Mouse (Mus musculus): Measurements from ENCODE around the gene Hba-x. TPM values are rescaled to one million over a fixed set of nuclear protein-coding genes. Genes with fewer than 3 reads are reported as not detected.
"Not testable (repeated sequence)": the region's sequence is repeated elsewhere in the genome, so short reads cannot be mapped to it uniquely, and the experiment has no call there.

Gene Hba-x
- polyA plus RNA-seq, 1 experiment from 2014 or later: 12,458 TPM

GRCm38 (mm10) chr11:32268952-32269351, 7.2 kb upstream of the Hba-x start:
- Histone ChIP-seq H3K36me3 (ENCODE audit: control insufficient read depth, insufficient read depth, low read length) (no peaks in the 10 kb centered on the region), H3K4me2 (peak overlapping the region; percentile 77), H3K9ac (ENCODE audit: low read depth, low read length) (0 out of 2 replicates have a peak overlapping the region, but pooled peaks have one; percentile 98), H3K27me3 (ENCODE audit: control insufficient read depth, insufficient read depth, low read length) (no peaks in the 10 kb centered on the region), H3K27ac (ENCODE audit: low read depth, low read length) (peak overlapping the region; percentile 96), H3K4me3 (ENCODE audit: low read depth, low read length) (no peak overlapping the region), H3K4me1 (ENCODE audit: control insufficient read depth, insufficient read depth, low read length) (peaks cover 7% of the 10 kb centered on the region; the same call in 1 of the 2 replicates), H3K9me3 (replicated peaks; ENCODE audit: control insufficient read depth, low read length) (no peaks in the 10 kb centered on the region)
- 57% methylated on average over 5 of the region's 5 CpGs for WGBS (ENCODE audit: insufficient replicate concordance)
- ATAC-seq (replicated peaks; ENCODE audit: insufficient number of reproducible peaks, low FRiP score, low TSS enrichment): peak; percentile 83

GRCm38 (mm10) chr11:32271178-32271577, 5.0 kb upstream of the Hba-x start:
- peaks cover under 1% of the 10 kb centered on the region; the same call in 1 of the 2 replicates for H3K27me3 ChIP-seq (ENCODE audit: control insufficient read depth, insufficient read depth, low read length)
- ATAC-seq (replicated peaks; ENCODE audit: insufficient number of reproducible peaks, low FRiP score, low TSS enrichment): no peak
- H3K27ac ChIP-seq (ENCODE audit: low read depth, low read length): no peak overlapping the region
- H3K4me1 ChIP-seq (ENCODE audit: control insufficient read depth, insufficient read depth, low read length): peaks cover 4% of the 10 kb centered on the region; the same call in 1 of the 2 replicates
- H3K9ac ChIP-seq (ENCODE audit: low read depth, low read length): no peak overlapping the region
- H3K4me3 ChIP-seq (ENCODE audit: low read depth, low read length): no peak overlapping the region
- no peaks in the 10 kb centered on the region for H3K36me3 ChIP-seq (ENCODE audit: control insufficient read depth, insufficient read depth, low read length)
- WGBS (ENCODE audit: insufficient replicate concordance): 47% methylated on average over 4 of the region's 4 CpGs
- no peaks in the 10 kb centered on the region for H3K9me3 ChIP-seq (replicated peaks; ENCODE audit: control insufficient read depth, low read length)
- no peak overlapping the region for H3K4me2 ChIP-seq

GRCm38 (mm10) chr11:32277736-32278457, 1.7 kb downstream of the Hba-x start:
- Histone ChIP-seq H3K4me1 (ENCODE audit: control insufficient read depth, insufficient read depth, low read length) (no peaks in the 10 kb centered on the region), H3K9ac (ENCODE audit: low read depth, low read length) (peak overlapping the region; percentile 52; the same call in 1 of the 2 replicates), H3K36me3 (ENCODE audit: control insufficient read depth, insufficient read depth, low read length) (no peaks in the 10 kb centered on the region), H3K4me2 (no peak overlapping the region; the same call in 1 of the 2 replicates), H3K4me3 (ENCODE audit: low read depth, low read length) (peak overlapping the region; percentile 33; the same call in 1 of the 2 replicates), H3K27me3 (ENCODE audit: control insufficient read depth, insufficient read depth, low read length) (peaks cover 36% of the 10 kb centered on the region), H3K9me3 (replicated peaks; ENCODE audit: control insufficient read depth, low read length) (no peaks in the 10 kb centered on the region), H3K27ac (ENCODE audit: low read depth, low read length) (peak overlapping the region; percentile 70)
- 44% methylated on average over 21 of the region's 21 CpGs for WGBS (ENCODE audit: insufficient replicate concordance)
- ATAC-seq (replicated peaks; ENCODE audit: insufficient number of reproducible peaks, low FRiP score, low TSS enrichment): peak; percentile 74

GRCm38 (mm10) chr11:32278458-32278957, 2.3 kb downstream of the Hba-x start:
- Histone ChIP-seq H3K27ac (ENCODE audit: low read depth, low read length) (peak overlapping the region; percentile 70), H3K4me2 (no peak overlapping the region; the same call in 1 of the 2 replicates), H3K4me3 (ENCODE audit: low read depth, low read length) (0 out of 2 replicates have a peak overlapping the region, but pooled peaks have one; percentile 16), H3K36me3 (ENCODE audit: control insufficient read depth, insufficient read depth, low read length) (no peaks in the 10 kb centered on the region), H3K9me3 (replicated peaks; ENCODE audit: control insufficient read depth, low read length) (no peaks in the 10 kb centered on the region), H3K9ac (ENCODE audit: low read depth, low read length) (no peak overlapping the region), H3K4me1 (ENCODE audit: control insufficient read depth, insufficient read depth, low read length) (no peaks in the 10 kb centered on the region), H3K27me3 (ENCODE audit: control insufficient read depth, insufficient read depth, low read length) (peaks cover 36% of the 10 kb centered on the region)
- peak; percentile 58 for ATAC-seq (replicated peaks; ENCODE audit: insufficient number of reproducible peaks, low FRiP score, low TSS enrichment)
- 67% methylated on average over 12 of the region's 12 CpGs for WGBS (ENCODE audit: insufficient replicate concordance)

GRCm38 (mm10) chr11:32280646-32281045, 4.4 kb downstream of the Hba-x start:
- Histone ChIP-seq H3K4me3 (ENCODE audit: low read depth, low read length) (no peak overlapping the region), H3K36me3 (ENCODE audit: control insufficient read depth, insufficient read depth, low read length) (no peaks in the 10 kb centered on the region), H3K27me3 (ENCODE audit: control insufficient read depth, insufficient read depth, low read length) (peaks cover 39% of the 10 kb centered on the region), H3K27ac (ENCODE audit: low read depth, low read length) (peak overlapping the region; percentile 77), H3K4me2 (peak overlapping the region; percentile 34), H3K4me1 (ENCODE audit: control insufficient read depth, insufficient read depth, low read length) (no peaks in the 10 kb centered on the region), H3K9ac (ENCODE audit: low read depth, low read length) (no peak overlapping the region), H3K9me3 (replicated peaks; ENCODE audit: control insufficient read depth, low read length) (no peaks in the 10 kb centered on the region)
- no peak for ATAC-seq (replicated peaks; ENCODE audit: insufficient number of reproducible peaks, low FRiP score, low TSS enrichment)
- whole genome bisulfite sequencing (ENCODE audit: insufficient replicate concordance): 72% methylated on average over 2 of the region's 2 CpGs

GRCm38 (mm10) chr11:32281416-32282144, 5.4 kb downstream of the Hba-x start:
- Histone ChIP-seq H3K27ac (ENCODE audit: low read depth, low read length) (peak overlapping the region; percentile 77), H3K9me3 (replicated peaks; ENCODE audit: control insufficient read depth, low read length) (no peaks in the 10 kb centered on the region), H3K36me3 (ENCODE audit: control insufficient read depth, insufficient read depth, low read length) (no peaks in the 10 kb centered on the region), H3K4me3 (ENCODE audit: low read depth, low read length) (no peak overlapping the region), H3K4me2 (peak overlapping the region; percentile 34), H3K27me3 (ENCODE audit: control insufficient read depth, insufficient read depth, low read length) (peaks cover 34% of the 10 kb centered on the region), H3K9ac (ENCODE audit: low read depth, low read length) (0 out of 2 replicates have a peak overlapping the region, but pooled peaks have one; percentile 40), H3K4me1 (ENCODE audit: control insufficient read depth, insufficient read depth, low read length) (no peaks in the 10 kb centered on the region)
- ATAC-seq (replicated peaks; ENCODE audit: insufficient number of reproducible peaks, low FRiP score, low TSS enrichment): no peak
- 61% methylated on average over 1 of the region's 1 CpGs for WGBS (ENCODE audit: insufficient replicate concordance)

GRCm38 (mm10) chr11:32283091-32283777, 7.0 kb downstream of the Hba-x start, which contains the start of gene Hba-a1:
TSS of gene Hba-a1 (plus strand) at chr11:32283511.
- H3K4me1 ChIP-seq (ENCODE audit: control insufficient read depth, insufficient read depth, low read length); H3K4me3 ChIP-seq (ENCODE audit: low read depth, low read length); H3K36me3 ChIP-seq (ENCODE audit: control insufficient read depth, insufficient read depth, low read length); H3K9me3 ChIP-seq (replicated peaks; ENCODE audit: control insufficient read depth, low read length): not testable (repeated sequence)
- ATAC-seq (replicated peaks; ENCODE audit: insufficient number of reproducible peaks, low FRiP score, low TSS enrichment): peak; percentile 72
- Histone ChIP-seq H3K27ac (ENCODE audit: low read depth, low read length) (peak within 1 kb of the TSS; percentile 74), H3K4me2 (peak within 1 kb of the TSS; percentile 46), H3K9ac (ENCODE audit: low read depth, low read length) (0 out of 2 replicates have a peak within 1 kb of the TSS, but pooled peaks have one; percentile 29), H3K27me3 (ENCODE audit: control insufficient read depth, insufficient read depth, low read length) (peaks cover 26% of the 10 kb centered on the region)
- WGBS (ENCODE audit: insufficient replicate concordance): 33% methylated on average over 1 of the region's 5 CpGs

- 35% methylated on average over 2 of the region's 2 CpGs for WGBS (ENCODE audit: insufficient replicate concordance)
- H3K4me1 ChIP-seq (ENCODE audit: control insufficient read depth, insufficient read depth, low read length); H3K4me3 ChIP-seq (ENCODE audit: low read depth, low read length); H3K9me3 ChIP-seq (replicated peaks; ENCODE audit: control insufficient read depth, low read length); H3K36me3 ChIP-seq (ENCODE audit: control insufficient read depth, insufficient read depth, low read length); ATAC-seq (replicated peaks; ENCODE audit: insufficient number of reproducible peaks, low FRiP score, low TSS enrichment); H3K4me2 ChIP-seq; H3K9ac ChIP-seq (ENCODE audit: low read depth, low read length): not testable (repeated sequence)
- Histone ChIP-seq H3K27me3 (ENCODE audit: control insufficient read depth, insufficient read depth, low read length) (peaks cover 20% of the 10 kb centered on the region), H3K27ac (ENCODE audit: low read depth, low read length) (0 out of 2 replicates have a peak overlapping the region, but pooled peaks have one; percentile 15)
These were observed 8.4 kb downstream of the Hba-x start for GRCm38 (mm10) chr11:32284582-32284981.

Measured in heart, embryonic 11.5 days (tissue).